Mouse (Mus musculus): ENCODE data around the gene Catsperd. TPM values are rescaled to one million over a fixed set of nuclear protein-coding genes. Genes with fewer than 3 reads are reported as not detected.
"Not testable (repeated sequence)": the region's sequence is repeated elsewhere in the genome, so short reads cannot be mapped to it uniquely, and the experiment has no call there.

The Catsperd gene
- total RNA-seq, 2 experiments from 2014 or later, result not detected

DNA sequence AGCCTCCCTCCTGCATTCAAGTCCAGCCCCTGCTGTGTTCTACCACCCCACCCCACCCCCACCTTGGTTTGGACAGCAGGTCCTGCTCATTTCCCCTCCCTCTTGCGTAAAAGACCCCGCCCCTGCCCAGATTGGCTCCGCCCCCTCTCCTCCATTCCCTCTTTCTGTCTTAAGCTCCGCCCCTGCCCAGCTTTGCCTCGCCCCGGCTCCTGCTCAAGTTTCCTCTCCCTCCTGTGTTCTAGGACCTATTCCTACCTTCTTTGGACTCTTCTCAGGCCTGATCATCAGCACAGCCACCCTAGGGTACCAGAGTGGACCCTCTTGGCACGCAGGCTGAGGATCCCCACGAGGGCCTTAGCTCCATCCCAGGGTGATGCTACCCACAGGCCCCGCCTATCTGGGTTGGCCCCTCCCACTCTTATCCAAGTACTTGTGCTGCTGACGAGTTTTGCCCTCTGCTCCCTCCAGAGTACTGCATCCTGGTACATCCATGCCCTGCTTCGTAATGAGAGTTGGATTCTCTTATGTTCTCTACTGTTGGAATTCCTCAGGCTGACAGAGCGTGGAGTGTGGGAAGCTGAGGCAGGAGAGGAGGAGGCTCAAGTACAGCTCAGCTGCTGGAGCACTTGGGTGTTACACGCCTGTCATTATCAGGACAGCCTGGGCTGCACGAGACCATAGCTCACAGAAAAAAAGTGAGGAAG is 15.9 kb upstream of the Catsperd start:
- DNase-seq, result peak; percentile 36
- intact Hi-C loops (cut with DNase I; ENCODE audit: low total_unique reads), result no loop called here

DNA sequence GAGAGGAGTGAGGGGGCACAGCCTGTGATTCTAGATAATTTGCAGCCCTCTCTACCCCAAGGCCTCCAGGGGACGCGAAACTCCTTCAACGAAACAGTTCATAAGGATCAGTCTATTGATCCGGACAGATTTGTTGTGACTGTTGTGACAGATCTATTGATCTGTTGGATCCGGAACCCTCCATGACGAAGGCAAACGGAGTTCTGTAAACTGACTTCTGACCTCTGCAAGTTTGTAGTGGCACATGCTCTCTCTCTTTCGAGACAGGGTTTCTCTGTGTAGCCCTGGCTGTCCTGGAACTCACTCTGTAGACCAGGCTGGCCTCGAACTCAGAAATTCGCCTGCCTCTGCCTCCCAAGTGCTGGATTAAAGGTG is 15.4 kb upstream of the Catsperd start:
- DNase-seq; intact Hi-C loops (cut with DNase I; ENCODE audit: low total_unique reads): not testable (repeated sequence)

DNA sequence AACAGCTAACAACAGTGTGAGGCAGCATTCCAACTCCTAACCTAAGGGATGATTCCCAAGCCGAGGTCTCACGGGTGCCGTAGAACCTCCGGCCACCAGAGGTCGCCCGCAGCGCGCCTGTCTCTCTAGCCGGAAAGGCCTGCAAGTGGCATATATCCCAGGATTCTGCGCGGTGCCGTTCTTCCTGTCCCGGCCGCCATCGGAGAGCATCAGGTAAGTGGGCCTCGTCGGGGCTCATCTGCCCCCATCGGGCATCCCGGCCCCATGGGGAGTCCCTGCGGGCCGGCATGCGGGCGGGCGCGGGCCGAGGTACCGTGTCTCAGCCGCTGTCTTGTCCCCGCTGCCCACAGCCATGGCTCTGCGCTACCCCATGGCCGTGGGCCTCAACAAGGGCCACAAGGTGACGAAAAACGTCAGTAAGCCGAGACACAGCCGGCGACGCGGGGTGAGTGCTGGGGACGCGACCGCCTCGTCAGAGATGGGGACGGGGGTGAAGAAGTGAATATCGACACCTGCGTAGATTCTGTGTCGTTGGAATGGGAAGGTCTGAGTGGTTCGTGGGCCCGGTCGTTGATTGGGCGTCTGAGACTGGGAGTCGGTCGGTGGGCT is 14.6 kb upstream of the Catsperd start, which contains the start of gene Rpl36:
Gene Rpl36 (plus strand): TSS at position 181 of the 609 bp plus-strand sequence.
- intact Hi-C loops (cut with DNase I; ENCODE audit: low total_unique reads), result no loop called here

DNA sequence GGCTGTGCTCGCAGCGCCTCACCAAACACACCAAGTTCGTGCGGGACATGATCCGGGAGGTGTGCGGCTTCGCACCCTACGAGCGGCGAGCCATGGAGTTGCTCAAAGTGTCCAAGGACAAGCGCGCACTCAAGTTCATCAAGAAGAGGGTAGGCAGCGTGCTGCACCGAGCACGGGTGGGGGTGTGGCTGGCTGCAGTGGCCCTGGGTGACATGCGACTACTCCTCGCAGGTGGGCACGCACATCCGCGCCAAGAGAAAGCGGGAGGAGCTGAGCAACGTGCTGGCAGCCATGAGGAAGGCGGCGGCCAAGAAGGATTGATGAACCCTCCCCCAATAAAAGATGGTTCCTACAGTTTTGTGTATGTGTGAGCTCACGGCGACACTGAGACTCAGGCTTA is 14.1 kb upstream of the Catsperd start:
- intact Hi-C loops (cut with DNase I; ENCODE audit: low total_unique reads); DNase-seq: not testable (repeated sequence)

More for the DNA sequence above, 14.6 kb upstream of the Catsperd start, which contains the start of gene Rpl36:
- DNase-seq, result peak; percentile 95

DNA sequence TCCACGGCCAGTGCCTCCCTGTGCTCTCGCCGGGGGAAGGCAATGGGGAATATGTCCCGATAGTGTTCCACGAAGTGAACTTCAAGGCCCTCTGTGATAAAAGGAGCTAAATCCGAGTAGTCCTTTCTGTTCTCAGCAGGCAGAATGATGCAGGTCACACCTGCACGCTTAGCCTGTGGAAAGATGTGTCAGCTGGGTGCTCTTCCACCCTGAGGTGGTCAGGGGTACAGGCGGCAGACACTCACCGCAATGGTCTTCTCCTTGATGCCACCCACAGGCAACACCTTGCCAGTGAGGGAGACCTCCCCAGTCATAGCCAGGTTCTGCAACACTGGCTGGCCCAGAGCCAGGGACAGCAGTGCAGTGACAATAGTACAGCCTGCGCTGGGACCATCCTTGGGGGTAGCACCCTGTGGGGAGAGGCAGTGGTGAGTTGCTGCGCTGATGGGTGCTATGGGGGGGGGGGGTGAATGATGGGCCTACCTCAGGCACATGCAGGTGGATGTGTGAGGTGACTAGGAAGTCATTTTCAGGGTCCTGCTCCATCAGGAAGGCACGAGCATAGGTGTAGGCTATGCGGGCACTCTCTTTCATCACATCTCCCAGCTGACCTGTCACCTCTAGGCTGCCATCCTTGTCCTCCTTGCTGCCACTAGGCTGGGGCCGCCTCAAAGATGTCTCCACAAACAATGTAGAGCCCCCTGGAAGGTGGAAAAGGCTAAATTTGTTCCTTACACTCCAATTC is 13.4 kb upstream of the Catsperd start:
- intact Hi-C loops (cut with DNase I; ENCODE audit: low total_unique reads), result no loop called here
- no peak for DNase-seq

DNA sequence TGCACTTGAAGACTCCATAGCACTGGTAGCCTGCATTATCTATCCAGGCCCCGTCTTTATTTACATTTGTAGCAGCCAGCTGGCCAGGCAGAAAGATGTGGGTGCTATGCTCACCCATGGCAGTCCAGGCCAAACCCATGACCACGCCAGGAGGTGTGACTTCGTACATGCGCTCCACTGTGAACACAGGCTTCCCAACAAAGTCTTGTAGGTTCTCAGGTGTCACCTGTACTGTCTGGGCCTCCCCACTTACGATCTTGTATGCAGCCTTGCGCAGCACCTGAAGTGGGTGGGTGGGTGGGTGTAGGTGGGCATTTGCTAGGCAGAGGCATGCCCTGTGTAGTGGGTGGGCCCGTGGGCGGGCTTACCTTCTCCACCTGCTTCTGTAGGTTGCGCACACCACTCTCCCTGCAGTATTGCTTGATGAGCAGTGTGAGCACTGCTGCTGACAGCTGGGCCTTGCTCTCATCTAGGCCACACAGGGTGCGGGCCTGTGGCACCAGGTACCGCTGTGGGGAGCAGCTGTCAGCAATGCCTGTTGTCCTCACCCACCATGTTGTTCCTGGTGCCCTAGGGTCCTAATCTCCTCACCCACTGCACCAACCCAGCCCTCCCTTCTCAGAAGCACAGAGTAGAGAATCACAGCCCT is 12.7 kb upstream of the Catsperd start:
- intact Hi-C loops (cut with DNase I; ENCODE audit: low total_unique reads), result no loop called here
- DNase-seq, result no peak

- intact Hi-C loops (cut with DNase I; ENCODE audit: low total_unique reads), result no loop called here
Measured at GRCm38 (mm10) chr17:56615792-56616191, 12.2 kb upstream of the Catsperd start.

GRCm38 (mm10) chr17:56616725-56617124 is 11.2 kb upstream of the Catsperd start:
- no peak for DNase-seq
- intact Hi-C loops (cut with DNase I; ENCODE audit: low total_unique reads), result no loop called here

More at GRCm38 (mm10) chr17:56615792-56616191, 12.2 kb upstream of the Catsperd start:
- DNase-seq, result no peak

DNA sequence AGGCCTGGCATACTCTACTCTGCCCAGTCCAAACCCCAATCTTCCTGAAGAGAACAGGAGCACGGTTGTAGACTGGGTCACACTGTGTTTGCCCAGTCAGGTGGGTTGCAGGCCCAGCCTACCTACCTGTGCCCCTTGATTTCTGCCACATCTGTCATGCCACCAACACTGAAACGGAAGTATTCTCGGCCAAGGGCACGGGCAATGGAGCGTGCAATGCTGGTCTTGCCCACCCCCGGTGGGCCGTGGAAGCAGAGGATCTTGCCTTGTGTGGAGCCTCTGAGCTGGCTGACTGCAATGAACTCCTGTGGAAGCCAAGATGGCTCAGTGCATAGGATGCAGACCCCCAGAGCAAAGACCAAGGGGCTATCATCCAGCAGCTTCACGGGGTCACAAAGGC is 10.3 kb upstream of the Catsperd start:
- DNase-seq, result no peak
- intact Hi-C loops (cut with DNase I; ENCODE audit: low total_unique reads), result no loop called here

- intact Hi-C loops (cut with DNase I; ENCODE audit: low total_unique reads), result loop anchor here (5.0 kb wide), 1 partner anchor 42 kb away; no protein-coding TSS in a partner anchor
- no peak for DNase-seq
Measured at GRCm38 (mm10) chr17:56625495-56625894, 2.4 kb upstream of the Catsperd start.

GRCm38 (mm10) chr17:56626260-56626659 is 1.7 kb upstream of the Catsperd start:
- intact Hi-C loops (cut with DNase I; ENCODE audit: low total_unique reads), result loop anchor here (5.0 kb wide), 1 partner anchor 41 kb away; no protein-coding TSS in a partner anchor
- DNase-seq, result no peak

DNA sequence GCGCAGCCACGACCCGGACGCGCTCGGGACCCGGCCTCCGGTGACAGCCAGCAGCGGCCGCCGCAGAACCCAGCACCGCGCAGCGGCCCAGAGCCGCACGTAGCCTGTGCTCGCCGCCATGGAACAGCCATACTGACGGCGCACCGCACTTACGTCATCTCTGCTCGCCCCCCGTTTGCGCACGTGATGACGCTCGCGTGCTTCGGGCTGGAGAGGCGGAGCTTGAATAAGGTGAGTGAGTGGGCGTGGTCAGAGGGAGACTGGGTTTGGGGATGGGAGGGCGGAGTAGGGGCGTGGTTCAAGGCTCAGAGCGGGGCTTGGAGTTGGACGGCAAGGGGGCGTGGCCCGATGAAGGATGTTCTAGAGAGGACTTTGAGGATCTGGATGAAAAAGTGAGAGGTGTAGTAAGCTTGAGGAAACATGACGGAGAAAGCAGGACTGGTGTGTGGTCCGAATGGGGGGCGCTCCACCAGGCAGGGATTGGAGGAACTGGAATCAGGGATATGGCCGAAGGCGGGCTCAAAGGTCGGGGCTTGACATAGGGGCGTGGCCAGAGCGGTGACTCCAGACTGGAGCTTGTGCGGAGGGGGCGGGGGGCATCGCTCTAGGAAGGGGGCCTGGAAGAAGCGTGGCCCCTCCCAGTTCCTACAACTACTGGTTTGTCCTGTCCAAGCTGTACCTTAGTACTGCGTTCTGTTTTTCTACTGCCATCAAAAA is 1.0 kb upstream of the Catsperd start, which contains the start of gene Lonp1:
Gene Lonp1 (minus strand): TSS at position 134 of the 717 bp plus-strand sequence.
- DNase-seq, result peak; percentile 93
- intact Hi-C loops (cut with DNase I; ENCODE audit: low total_unique reads), result loop anchor here (5.0 kb wide), 1 partner anchor 40 kb away; no protein-coding TSS in a partner anchor

DNA sequence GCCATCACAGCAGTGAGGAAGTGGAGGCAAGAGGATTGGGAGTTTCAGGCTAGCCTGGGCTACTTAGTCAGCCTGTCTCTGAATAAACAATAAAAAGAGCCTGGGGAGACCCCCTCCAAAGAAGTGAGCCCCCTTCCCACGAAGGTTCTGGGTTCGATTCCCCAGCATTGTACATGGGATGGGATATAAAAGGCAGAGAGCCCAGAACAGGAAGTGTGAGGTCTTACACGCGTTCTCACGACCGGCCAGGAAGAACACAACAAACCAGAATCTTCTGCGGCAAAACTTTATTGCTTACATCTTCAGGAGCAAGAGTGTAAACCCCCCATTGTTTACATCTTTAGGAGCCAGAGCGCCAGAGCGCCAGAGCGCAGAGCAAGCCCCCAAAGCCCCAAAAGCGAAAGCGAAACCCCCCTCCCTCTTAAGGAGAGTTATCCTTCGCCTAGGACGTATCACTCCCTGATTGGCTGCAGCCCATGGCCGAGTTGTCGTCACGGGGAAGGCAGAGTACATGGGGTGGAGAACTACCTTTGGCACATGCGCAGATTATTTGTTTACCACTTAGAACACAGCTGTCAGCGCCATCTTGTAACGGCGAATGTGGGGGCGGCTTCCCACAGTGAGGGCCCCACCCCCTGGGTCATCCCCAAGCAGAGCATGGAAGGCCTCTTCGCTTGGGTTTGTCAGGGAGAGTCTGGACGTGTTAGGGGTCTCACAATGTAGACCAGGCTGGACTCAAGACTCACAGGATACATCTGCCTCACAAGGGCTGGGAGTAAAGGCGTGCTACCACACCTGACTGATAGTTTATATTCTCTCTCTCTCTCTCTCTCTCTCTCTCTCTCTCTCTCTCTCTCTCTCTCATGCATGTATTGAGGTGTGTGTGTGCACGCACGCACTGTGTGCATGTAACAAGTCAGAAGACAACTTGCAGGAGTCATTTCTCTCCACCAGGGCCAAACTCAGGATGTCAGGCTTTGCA is 2.1 kb downstream of the Catsperd start:
- DNase-seq, result not testable (repeated sequence)
- intact Hi-C loops (cut with DNase I; ENCODE audit: low total_unique reads), result loop anchor here (5.0 kb wide), 1 partner anchor 37 kb away; no protein-coding TSS in a partner anchor

- intact Hi-C loops (cut with DNase I; ENCODE audit: low total_unique reads), result no loop called here
- DNase-seq, result no peak
Measured at GRCm38 (mm10) chr17:56631807-56632206, 3.9 kb downstream of the Catsperd start.

- intact Hi-C loops (cut with DNase I; ENCODE audit: low total_unique reads), result no loop called here
- DNase-seq, result no peak
Measured at GRCm38 (mm10) chr17:56634023-56634422, 6.1 kb downstream of the Catsperd start.

DNA sequence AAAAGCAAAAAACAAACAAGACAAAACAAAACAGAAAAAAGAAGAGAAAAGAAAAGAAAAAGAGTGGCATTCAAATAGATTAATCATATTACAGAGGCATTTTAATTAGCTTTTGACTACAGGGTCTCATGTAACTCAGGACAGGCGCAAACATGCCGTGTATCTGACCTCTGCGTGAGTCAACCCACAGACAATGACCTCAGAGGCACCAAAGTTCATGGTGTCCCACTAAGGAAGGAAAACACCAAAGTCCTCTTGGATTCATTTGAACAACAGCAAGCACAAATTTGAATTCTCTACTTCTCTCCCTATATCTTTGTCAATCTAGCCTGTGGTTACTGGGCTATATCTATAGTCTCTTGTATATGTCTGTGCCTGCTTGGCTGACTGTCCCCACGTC is 15.3 kb downstream of the Catsperd start:
- no peak for DNase-seq
- intact Hi-C loops (cut with DNase I; ENCODE audit: low total_unique reads), result no loop called here

DNA sequence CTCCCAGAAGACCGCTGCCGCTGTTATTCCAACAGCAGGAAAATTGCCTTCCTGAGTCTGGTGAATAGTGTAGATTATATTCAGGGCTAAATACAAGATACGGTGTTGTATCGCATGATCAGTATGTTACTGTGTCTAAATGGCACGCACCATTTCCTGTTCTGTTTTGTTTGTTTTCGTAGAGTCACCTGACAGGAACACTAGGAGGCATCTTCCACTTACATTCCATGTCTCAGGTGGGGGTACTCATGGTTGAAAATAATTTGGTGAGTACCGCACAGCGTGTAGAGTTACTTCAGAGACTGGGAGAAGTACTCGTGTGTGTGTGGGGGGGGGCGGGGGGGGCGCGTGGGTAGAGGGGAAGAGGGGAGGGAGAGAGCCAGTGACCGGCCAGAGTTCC is 19.6 kb downstream of the Catsperd start:
- DNase-seq, result no peak
- intact Hi-C loops (cut with DNase I; ENCODE audit: low total_unique reads), result no loop called here

GRCm38 (mm10) chr17:56651801-56652200 is 23.9 kb downstream of the Catsperd start:
- DNase-seq, result no peak
- intact Hi-C loops (cut with DNase I; ENCODE audit: low total_unique reads), result no loop called here

All from gastrocnemius, postnatal 14 days (tissue).